Mouse (Mus musculus) cerebellum, postnatal 14 days (tissue): ENCODE results near the gene Lcp2.
A peak's percentile ranks its signal among the peaks of the same experiment; 100 is the strongest.

ENCODE experiments used
- DNase-seq, 2 experiments: peaks; one replicate each; pipeline ENCODE4 v3.0.0; 2021; ENCODE audit warnings: mixed read lengths in 2 of 2

Lcp2 gene

GRCm38 (mm10) chr11:34048375-34049124 is 1.8 kb downstream of the Lcp2 start:
- no peak for DNase-seq

GRCm38 (mm10) chr11:34049125-34049379 is 2.3 kb downstream of the Lcp2 start:
- no peak for DNase-seq

- DNase-seq = no peak
Measured at GRCm38 (mm10) chr11:34050063-34050462, 3.3 kb downstream of the Lcp2 start.

GRCm38 (mm10) chr11:34050643-34051042 is 3.9 kb downstream of the Lcp2 start:
- DNase-seq = no peak

GRCm38 (mm10) chr11:34053031-34053818 is 6.5 kb downstream of the Lcp2 start:
- DNase-seq = no peak

GRCm38 (mm10) chr11:34054031-34054727 is 7.5 kb downstream of the Lcp2 start:
- DNase-seq = no peak

GRCm38 (mm10) chr11:34056715-34057114 is 10.0 kb downstream of the Lcp2 start:
- no peak for DNase-seq

GRCm38 (mm10) chr11:34058332-34058731 is 11.6 kb downstream of the Lcp2 start:
- no peak for DNase-seq

- no peak for DNase-seq
Measured at GRCm38 (mm10) chr11:34058960-34059359, 12.2 kb downstream of the Lcp2 start.

GRCm38 (mm10) chr11:34061740-34062139 is 15.0 kb downstream of the Lcp2 start:
- no peak for DNase-seq

- no peak for DNase-seq
Measured at GRCm38 (mm10) chr11:34063257-34063656, 16.5 kb downstream of the Lcp2 start.

DNA sequence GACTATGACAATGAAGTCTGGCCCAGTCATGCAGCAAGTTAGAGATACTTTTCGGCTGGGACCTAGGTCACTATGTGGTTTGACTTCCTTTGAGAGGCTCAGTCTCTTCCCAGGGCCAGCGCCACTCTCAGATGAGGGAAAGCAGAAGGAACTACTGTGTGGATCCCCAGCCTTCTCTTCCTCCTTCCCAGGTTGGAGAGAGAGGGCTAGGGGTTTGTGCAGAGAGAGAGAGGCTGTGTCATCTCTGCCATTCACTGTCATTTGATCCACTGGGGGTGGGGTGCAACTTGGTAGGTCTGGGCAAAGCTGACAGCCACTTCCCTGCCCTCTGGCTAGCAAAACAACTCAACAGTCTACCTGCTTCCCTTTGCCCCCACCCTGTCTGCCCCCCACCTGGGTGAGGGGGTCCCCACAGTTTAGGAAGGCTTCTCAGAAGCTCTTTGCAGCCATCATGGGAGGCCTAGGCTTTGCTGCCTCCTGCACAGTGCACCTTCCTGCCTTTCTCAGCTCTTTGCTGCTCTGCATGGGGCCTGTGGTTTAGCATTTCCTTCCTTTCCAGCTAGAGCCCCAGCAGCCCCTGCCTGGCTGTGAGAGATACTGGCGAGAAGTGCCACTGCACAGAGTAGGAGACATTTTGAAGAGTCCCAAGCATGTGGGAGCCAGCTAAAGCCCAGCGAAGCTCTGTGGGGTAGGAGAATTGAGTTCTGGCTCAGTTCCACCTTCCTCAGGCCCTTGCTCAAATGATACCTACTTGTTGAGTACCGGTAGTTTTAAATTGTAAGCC is 17.2 kb downstream of the Lcp2 start:
- DNase-seq = no peak

GRCm38 (mm10) chr11:34070596-34070995 is 23.9 kb downstream of the Lcp2 start:
- no peak for DNase-seq

DNA sequence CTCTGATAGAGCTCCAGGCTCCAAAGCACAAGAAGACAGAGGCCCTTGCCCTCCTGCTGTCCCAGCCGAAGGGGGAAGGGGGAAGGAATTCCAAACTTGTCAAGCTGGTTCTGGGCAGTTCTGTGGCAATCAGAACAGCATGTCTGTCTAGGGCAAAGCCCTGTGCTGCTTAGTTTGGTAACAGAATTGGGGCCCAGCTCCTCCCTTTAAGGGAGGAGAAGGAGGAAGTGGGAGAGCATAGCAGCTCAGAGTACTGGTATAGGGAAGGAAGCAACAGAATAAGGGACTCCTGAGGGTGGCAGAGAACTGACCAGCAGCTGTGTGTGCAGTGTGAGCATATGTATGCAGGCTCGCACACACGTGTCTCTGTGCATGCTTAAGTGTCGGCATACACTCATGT is 25.6 kb downstream of the Lcp2 start:
- DNase-seq = no peak

GRCm38 (mm10) chr11:34073776-34074175 is 27.1 kb downstream of the Lcp2 start:
- peak; percentile 80 to 84 for DNase-seq

DNA sequence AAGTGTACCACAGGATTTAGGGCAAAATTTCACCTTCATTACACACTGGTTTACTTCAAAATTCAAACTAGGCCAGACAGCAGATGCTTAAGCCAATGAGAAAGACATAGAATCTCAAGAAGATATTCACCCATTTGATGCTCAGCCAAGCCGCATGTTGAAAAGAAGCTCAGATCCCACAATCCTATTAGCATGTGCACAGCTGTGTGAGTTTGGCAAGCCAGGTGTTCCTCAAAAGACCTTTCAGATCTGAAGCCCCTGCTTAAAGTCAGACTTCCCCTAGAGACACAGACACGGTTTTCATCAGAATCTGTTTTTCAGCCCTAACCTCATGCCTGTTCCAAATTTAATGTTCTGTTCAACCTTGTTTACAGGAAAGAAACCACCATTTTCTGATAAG is 31.1 kb downstream of the Lcp2 start:
- no peak for DNase-seq

DNA sequence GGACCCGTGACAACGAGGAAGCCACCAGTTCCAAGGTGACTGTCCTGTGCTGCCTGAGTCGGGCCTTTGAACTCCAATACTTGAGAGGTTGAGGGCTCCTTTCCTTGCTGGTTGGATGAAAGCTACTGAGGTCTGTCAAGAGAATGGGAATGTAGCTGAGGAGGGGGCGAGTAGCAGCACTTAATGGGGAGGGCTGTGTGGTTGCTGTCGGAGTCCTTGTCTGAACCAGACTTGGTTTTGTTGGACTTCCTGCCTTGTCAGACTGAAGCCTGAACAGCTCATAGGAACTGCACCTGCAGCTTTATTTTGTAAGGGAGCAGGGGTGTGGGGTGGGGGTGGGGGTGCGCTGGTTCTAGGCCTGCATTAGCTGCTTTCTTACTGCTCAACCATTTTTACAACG is 31.9 kb downstream of the Lcp2 start:
- no peak for DNase-seq

GRCm38 (mm10) chr11:34079542-34080464 is 33.1 kb downstream of the Lcp2 start:
- DNase-seq = peak; percentile 53 to 67

- no peak for DNase-seq
Measured at GRCm38 (mm10) chr11:34083795-34084194, 37.1 kb downstream of the Lcp2 start.

DNA sequence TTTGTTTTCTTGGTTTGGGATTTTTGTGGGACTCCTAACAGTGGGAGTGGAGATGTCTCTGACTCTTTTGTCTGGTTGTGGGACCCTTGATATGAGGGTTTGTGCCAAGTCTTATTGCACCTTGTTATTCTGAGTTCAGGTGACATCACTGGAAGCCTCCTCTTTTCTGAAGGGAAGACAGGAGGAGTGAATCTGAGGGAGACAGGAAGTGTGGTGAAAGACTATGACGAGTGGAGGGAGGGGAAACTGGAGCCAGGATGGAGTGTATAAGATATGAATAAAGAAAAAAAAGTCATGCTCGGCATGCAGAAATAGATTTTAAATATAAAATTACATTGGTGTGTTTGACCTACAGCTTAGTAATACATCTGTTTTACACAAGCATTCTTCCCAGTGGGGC is 37.9 kb downstream of the Lcp2 start:
- no peak for DNase-seq

DNA sequence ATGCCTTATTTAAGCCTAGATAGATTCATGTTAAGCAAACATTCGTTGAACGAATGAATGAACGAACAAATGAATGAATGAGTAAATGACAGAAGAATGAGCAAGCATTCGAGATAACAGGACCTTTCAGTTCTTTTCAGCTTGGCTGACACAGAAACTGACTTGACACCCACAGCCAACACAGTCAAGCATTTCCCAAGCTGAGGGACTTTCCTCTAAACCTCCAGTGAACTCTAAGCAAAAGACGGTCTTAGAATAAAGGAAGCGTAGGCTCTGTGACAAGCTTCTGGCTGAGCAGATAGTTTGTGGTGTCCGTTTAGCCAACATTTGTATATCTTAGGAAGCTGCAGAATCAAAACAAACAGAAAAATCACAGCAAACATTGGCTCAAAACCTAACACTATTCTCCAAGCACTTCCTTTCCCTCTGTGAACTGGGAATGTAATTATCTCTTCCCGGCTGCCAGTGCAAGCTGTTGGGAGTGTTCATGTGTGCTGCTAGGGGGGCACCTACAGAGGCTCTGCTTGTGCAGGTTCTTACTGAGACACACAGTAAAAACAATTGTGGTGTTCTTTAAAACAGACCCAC is 39.5 kb downstream of the Lcp2 start:
- DNase-seq = no peak

DNA sequence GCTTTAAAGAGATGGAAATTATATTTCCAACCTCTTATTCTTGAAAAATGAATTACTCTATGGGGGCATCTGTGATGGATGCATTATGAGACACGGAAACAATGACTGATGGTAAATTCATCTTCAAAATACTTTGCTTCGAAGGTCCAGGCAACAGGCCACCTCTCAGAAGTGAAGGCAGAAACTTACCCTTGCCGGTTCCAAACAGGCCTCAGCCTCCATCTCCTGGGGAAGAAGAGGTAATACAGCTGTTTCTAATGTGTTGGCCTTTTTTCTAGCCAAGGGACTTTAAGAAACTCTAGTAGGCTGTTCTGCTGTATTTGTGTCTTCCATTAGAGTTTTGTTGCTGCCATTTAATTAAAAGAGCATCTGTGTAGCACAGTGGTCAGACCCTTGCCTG is 40.3 kb downstream of the Lcp2 start:
- no peak for DNase-seq
